Mouse (Mus musculus) midbrain, embryonic 13.5 days (tissue): ENCODE measurements around the gene Gm4952. TPM values are rescaled to one million over a fixed set of nuclear protein-coding genes. Genes with fewer than 3 reads are reported as not detected.

Experiments
- polyA plus RNA-seq: library from polyadenylated mRNA; unstranded; fragments of >200 nt; fragmentation: Nextera tagmentation; extraction: Ambion mirVana; gene quantifications from 2 replicates; pipeline ENCODE4 v1.2.1, GENCODE M21; 2015

Gm4952 gene
- polyA plus RNA-seq, 1 experiment from 2014 or later = not detected

Other genes with a start within 250 kb of the Gm4952 start
- not detected in 2 replicates for gene Olfr1440, start 212.7 kb upstream of the Gm4952 start, polyA plus RNA-seq
- not detected in 2 replicates for gene Olfr1441, start 182.5 kb upstream of the Gm4952 start, polyA plus RNA-seq
- gene Pfpl, start 172.1 kb upstream of the Gm4952 start, polyA plus RNA-seq = not detected in 2 replicates
- gene Mpeg1, start 139.2 kb upstream of the Gm4952 start, polyA plus RNA-seq = 0.54 and 0.57 TPM in 2 replicates
- 36.6 and 40.7 TPM in 2 replicates for gene Dtx4, start 98.5 kb upstream of the Gm4952 start, polyA plus RNA-seq
- gene Fam111a, start 54.2 kb upstream of the Gm4952 start, polyA plus RNA-seq = 9.5 TPM in 2 replicates
- gene Glyat, start 33.3 kb downstream of the Gm4952 start, polyA plus RNA-seq = not detected in 2 replicates
- not detected in 2 replicates for gene Olfr1442, start 70.5 kb downstream of the Gm4952 start, polyA plus RNA-seq
- gene Olfr1443, start 78.1 kb downstream of the Gm4952 start, polyA plus RNA-seq = not detected in 2 replicates
- gene Keg1, start 95.8 kb downstream of the Gm4952 start, polyA plus RNA-seq = not detected in 2 replicates
- gene Cntf, start 165.7 kb downstream of the Gm4952 start, polyA plus RNA-seq = 2.0 and 3.1 TPM in 2 replicates
- 15.9 and 17.1 TPM in 2 replicates for gene Zfp91, start 196.2 kb downstream of the Gm4952 start, polyA plus RNA-seq
- 0.89 and 1.3 TPM in 2 replicates for gene Lpxn, start 196.2 kb downstream of the Gm4952 start, polyA plus RNA-seq
- gene Gm5244, start 246.7 kb downstream of the Gm4952 start, polyA plus RNA-seq = not detected in 2 replicates